Mouse (Mus musculus) spleen, embryonic (tissue): ENCODE measurements around the gene Tpbpb.
"Not testable (repeated sequence)": the region's sequence is repeated elsewhere in the genome, so short reads cannot be mapped to it uniquely, and the experiment has no call there.

Experiments
- CTCF ChIA-PET: fragments of 350-600 bp; sonication (Branson Sonifier 250); formaldehyde crosslinking; loops from one replicate; lab custom pipeline; 2022; lab: Charles Lee

The Tpbpb gene

GRCm38 (mm10) chr13:60904780-60905179 lies at the start of gene Tpbpb:
Gene Tpbpb, minus strand, starts transcription at chr13:60904880.
- CTCF ChIA-PET = not testable (repeated sequence)

GRCm38 (mm10) chr13:60941884-60942283 lies 37.2 kb upstream of the Tpbpb start, which contains the start of gene Tpbpa:
Gene Tpbpa, minus strand, starts transcription at chr13:60941984.
- CTCF ChIA-PET = not testable (repeated sequence)

GRCm38 (mm10) chr13:60936500-60936901 lies 31.8 kb upstream of the Tpbpb start, which contains the start of the genes Gm49391 and Ctla2a:
Gene Gm49391, minus strand, starts transcription at chr13:60936571.
Gene Ctla2a, minus strand, starts transcription at chr13:60936625.
- CTCF ChIA-PET = no interaction called here

- CTCF ChIA-PET = not testable (repeated sequence)
Observed at GRCm38 (mm10) chr13:60935490-60935889, 30.8 kb upstream of the Tpbpb start, which contains the start of gene Gm49393. Gene Gm49393, minus strand, starts transcription at chr13:60935590.

GRCm38 (mm10) chr13:60897328-60897727 lies 7.4 kb downstream of the Tpbpb start, which contains the start of gene Ctla2b:
Gene Ctla2b, minus strand, starts transcription at chr13:60897447.
- CTCF ChIA-PET = no interaction called here

GRCm38 (mm10) chr13:60896794-60897193 lies 7.9 kb downstream of the Tpbpb start, which contains the start of gene Gm49392:
Gene Gm49392, minus strand, starts transcription at chr13:60896894.
- CTCF ChIA-PET = not testable (repeated sequence)

GRCm38 (mm10) chr13:60895406-60896160 lies 9.1 kb downstream of the Tpbpb start:
- CTCF ChIA-PET = no interaction called here

- CTCF ChIA-PET = no interaction called here
Observed at GRCm38 (mm10) chr13:60892301-60892700, 12.4 kb downstream of the Tpbpb start.

GRCm38 (mm10) chr13:60864281-60864680 lies 40.4 kb downstream of the Tpbpb start, which contains the start of gene 4930486L24Rik:
Gene 4930486L24Rik, minus strand, starts transcription at chr13:60864475.
- CTCF ChIA-PET = no interaction called here
